Mouse (Mus musculus) forebrain, embryonic 11.5 days (tissue): Measurements from ENCODE around the gene Neurl4. TPM values are rescaled to one million over a fixed set of nuclear protein-coding genes. Genes with fewer than 3 reads are reported as not detected.
A peak's percentile ranks its signal among the peaks of the same experiment; 100 is the strongest.
"Not testable (repeated sequence)": the region's sequence is repeated elsewhere in the genome, so short reads cannot be mapped to it uniquely, and the experiment has no call there.

Source experiments
- ATAC-seq: fragments of 200-750 bp; cut with Nextera tagmentation; replicated peaks from 2 replicates; pipeline ENCODE4 v1.8.0; 2017; ENCODE audit warnings: moderate TSS enrichment; ENCODE audit not compliant: low FRiP score
- DNase-seq: peaks from one replicate; pipeline ENCODE4 v3.0.0-alpha.2; 2017; ENCODE audit warnings: low spot score
- H3K27ac ChIP-seq: fragments of 300-500 bp; sonication (generic); 2 replicates; pipeline ENCODE4 v1.5.1; 2014; ENCODE audit warnings: low read depth, low read length
- H3K27me3 ChIP-seq: fragments of 300-500 bp; sonication (generic); 2 replicates; pipeline ENCODE4 v1.6.1; 2014; ENCODE audit warnings: mild to moderate bottlenecking, low read length, mixed read lengths; ENCODE audit not compliant: control insufficient read depth, insufficient read depth
- H3K36me3 ChIP-seq: fragments of 300-500 bp; sonication (generic); 2 replicates; pipeline ENCODE4 v1.6.1; 2014; ENCODE audit warnings: mild to moderate bottlenecking, low read length, moderate library complexity, mixed read lengths; ENCODE audit not compliant: control insufficient read depth, insufficient read depth
- H3K4me1 ChIP-seq: fragments of 300-500 bp; sonication (generic); replicated peaks from 2 replicates; pipeline ENCODE4 v1.6.1; 2014; ENCODE audit warnings: low read length, mixed read lengths; ENCODE audit not compliant: control insufficient read depth, insufficient read depth
- H3K4me2 ChIP-seq: fragments of 300-500 bp; sonication (generic); 2 replicates; pipeline ENCODE4 v1.6.1; 2014; ENCODE audit warnings: low read depth, mild to moderate bottlenecking, low read length, moderate library complexity, mixed read lengths; ENCODE audit not compliant: severe bottlenecking
- H3K4me3 ChIP-seq: fragments of 300-500 bp; sonication (generic); 2 replicates; pipeline ENCODE4 v1.5.1; 2014; ENCODE audit warnings: low read depth, low read length
- H3K9ac ChIP-seq: fragments of 300-500 bp; sonication (generic); 2 replicates; pipeline ENCODE4 v1.6.1; 2014; ENCODE audit warnings: low read length
- H3K9me3 ChIP-seq: fragments of 300-500 bp; sonication (generic); 2 replicates; pipeline ENCODE4 v1.6.1; 2016; ENCODE audit warnings: low read length, mixed read lengths; ENCODE audit not compliant: control insufficient read depth
- WGBS: fragments of 180-500 bp; shearing (Covaris S2); extraction: QIAGEN DNeasy Blood & Tissue Kit; methylation state at CpG from one replicate; pipeline ENCODE4 v1.1.7; 2014; 5-methylcytosine and 5-hydroxymethylcytosine counted together
- polyA plus RNA-seq: library from polyadenylated mRNA; unstranded; fragments of >200 nt; fragmentation: Nextera tagmentation; extraction: Ambion mirVana; gene quantifications from 2 replicates; pipeline ENCODE4 v1.2.1, GENCODE M21; 2014

The Neurl4 gene
- 16.4 and 23.0 TPM in 2 replicates for polyA plus RNA-seq

- H3K27ac ChIP-seq = peak within 1 kb of the TSS; percentile 96
- DNase-seq (peak; percentile 93), ATAC-seq (peak; percentile 93)
- under 1% methylated on average over 38 of the region's 38 CpGs for WGBS
- peak within 1 kb of the TSS; percentile 93 for H3K4me2 ChIP-seq
- H3K9ac ChIP-seq = peak within 1 kb of the TSS; percentile 99
- peaks cover 3% of the 10 kb centered on the region; the same call in 1 of the 2 replicates for H3K36me3 ChIP-seq
- no peaks in the 10 kb centered on the region for H3K27me3 ChIP-seq
- no peaks in the 10 kb centered on the region for H3K9me3 ChIP-seq
- H3K4me1 ChIP-seq = peaks cover 3% of the 10 kb centered on the region; the same call in 1 of the 2 replicates
- peak within 1 kb of the TSS; percentile 96 for H3K4me3 ChIP-seq
These were observed at the start of gene Neurl4, which contains the start of gene 2810408A11Rik for GRCm38 (mm10) chr11:69900471-69901405. TSS of gene Neurl4 (plus strand) at chr11:69901072. TSS of gene 2810408A11Rik (minus strand) at chr11:69900987.

- Histone ChIP-seq H3K9ac (no peak overlapping the region), H3K27me3 (peaks cover 9% of the 10 kb centered on the region; the same call in 1 of the 2 replicates), H3K4me2 (no peak overlapping the region), H3K36me3 (peaks cover 3% of the 10 kb centered on the region; the same call in 1 of the 2 replicates), H3K9me3 (no peaks in the 10 kb centered on the region), H3K4me1 (no peaks in the 10 kb centered on the region), H3K4me3 (no peak overlapping the region), H3K27ac (no peak overlapping the region)
- 79% methylated on average over 7 of the region's 7 CpGs for WGBS
- DNase-seq = no peak
- no peak for ATAC-seq
These were observed 46.9 kb upstream of the Neurl4 start for GRCm38 (mm10) chr11:69853994-69854393.

- no peak overlapping the region for H3K27ac ChIP-seq
- no peak overlapping the region for H3K9ac ChIP-seq
- WGBS = 89% methylated on average over 10 of the region's 10 CpGs
- no peaks in the 10 kb centered on the region for H3K4me1 ChIP-seq
- H3K27me3 ChIP-seq = peaks cover 9% of the 10 kb centered on the region; the same call in 1 of the 2 replicates
- H3K9me3 ChIP-seq = no peaks in the 10 kb centered on the region
- H3K4me3 ChIP-seq = no peak overlapping the region
- H3K4me2 ChIP-seq = no peak overlapping the region
- H3K36me3 ChIP-seq = peaks cover 3% of the 10 kb centered on the region; the same call in 1 of the 2 replicates
- no peak for DNase-seq
- no peak for ATAC-seq
These were observed 46.2 kb upstream of the Neurl4 start for GRCm38 (mm10) chr11:69854680-69855079.

- no peak overlapping the region for H3K4me2 ChIP-seq
- no peaks in the 10 kb centered on the region for H3K4me1 ChIP-seq
- H3K9me3 ChIP-seq = no peaks in the 10 kb centered on the region
- ATAC-seq (peak; percentile 58; the same call in 1 of the 2 replicates), DNase-seq (peak; percentile 84)
- H3K27me3 ChIP-seq = peaks cover 9% of the 10 kb centered on the region; the same call in 1 of the 2 replicates
- 19% methylated on average over 16 of the region's 16 CpGs for WGBS
- H3K27ac ChIP-seq = no peak overlapping the region
- no peak overlapping the region for H3K4me3 ChIP-seq
- H3K36me3 ChIP-seq = peaks cover 3% of the 10 kb centered on the region; the same call in 1 of the 2 replicates
- no peak overlapping the region for H3K9ac ChIP-seq
These were observed 45.5 kb upstream of the Neurl4 start for GRCm38 (mm10) chr11:69855347-69855746.

GRCm38 (mm10) chr11:69858113-69858998, 42.5 kb upstream of the Neurl4 start, which contains the start of gene Tnk1:
TSS of gene Tnk1 (minus strand) at chr11:69858730.
- WGBS = 19% methylated on average over 30 of the region's 30 CpGs
- DNase-seq (no peak), ATAC-seq (no peak)
- Histone ChIP-seq H3K9me3 (no peaks in the 10 kb centered on the region), H3K9ac (no peak within 1 kb of the TSS), H3K4me3 (no peak within 1 kb of the TSS), H3K36me3 (no peaks in the 10 kb centered on the region), H3K27me3 (peaks cover 9% of the 10 kb centered on the region; the same call in 1 of the 2 replicates), H3K4me2 (no peak within 1 kb of the TSS), H3K27ac (no peak within 1 kb of the TSS), H3K4me1 (no peaks in the 10 kb centered on the region)

GRCm38 (mm10) chr11:69863729-69864128, 37.1 kb upstream of the Neurl4 start:
- H3K27me3 ChIP-seq, H3K4me3 ChIP-seq, ATAC-seq, H3K4me2 ChIP-seq, H3K4me1 ChIP-seq, DNase-seq, H3K9ac ChIP-seq, H3K27ac ChIP-seq, H3K36me3 ChIP-seq, H3K9me3 ChIP-seq: not testable (repeated sequence)
- 77% methylated on average over 3 of the region's 3 CpGs for WGBS

- ATAC-seq (no peak), DNase-seq (no peak)
- 66% methylated on average over 8 of the region's 8 CpGs for WGBS
- Histone ChIP-seq H3K9me3 (no peaks in the 10 kb centered on the region), H3K27ac (no peak overlapping the region), H3K9ac (no peak overlapping the region), H3K36me3 (no peaks in the 10 kb centered on the region), H3K4me3 (no peak overlapping the region), H3K4me2 (no peak overlapping the region), H3K27me3 (no peaks in the 10 kb centered on the region; the same call in 1 of the 2 replicates), H3K4me1 (no peaks in the 10 kb centered on the region)
These were observed 36.6 kb upstream of the Neurl4 start for GRCm38 (mm10) chr11:69864138-69864860.
